Comparison of ENCODE assay signal across 8 mouse cellular contexts in the genomic region with DNA sequence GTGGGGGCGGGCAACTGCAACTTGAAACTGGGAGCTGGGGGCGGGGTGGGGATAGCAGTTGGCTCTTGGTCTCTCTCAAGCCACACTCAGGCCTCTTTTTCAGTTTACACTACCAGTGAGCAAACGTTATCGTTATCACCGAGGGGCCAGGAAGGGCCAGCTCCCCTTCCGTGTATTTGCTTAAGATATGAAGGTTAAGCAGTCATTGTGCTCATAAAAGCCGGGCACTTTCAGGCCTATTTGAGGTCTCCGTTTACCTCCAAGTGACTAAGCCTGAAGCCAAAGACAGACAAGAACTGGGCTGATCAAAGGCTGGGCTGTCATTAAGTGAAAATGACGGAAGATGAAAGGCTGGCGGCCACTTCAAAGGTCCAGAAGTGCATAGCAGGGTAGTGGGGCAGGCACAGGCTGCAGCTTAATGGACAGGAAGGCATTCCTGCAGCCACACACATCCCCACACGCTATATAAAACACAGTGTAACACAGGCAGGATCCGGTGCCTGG.
DNase-seq lines count a peak whose midpoint lies in the region; ATAC-seq and TF ChIP-seq lines count a peak whose summit lies in the region.

No protein-coding gene starts in this region.

- H3K4me1 ChIP-seq in kidney, postnatal 0 days (replicated peaks; ENCODE audit: insufficient read depth, low read length), result peaks cover 46% of the 10 kb centered on the region
- H3K4me1 ChIP-seq in kidney, adult 2 months (ENCODE audit: control insufficient read depth, insufficient read depth, low read length), result peaks cover 37% of the 10 kb centered on the region
- peaks cover 71% of the 10 kb centered on the region for H3K4me1 ChIP-seq in erythroblast, embryonic 14.5 days (ENCODE audit: control insufficient read depth)

- no peak for TF ChIP-seq POLR2A in kidney, adult 2 months (IDR thresholded peaks at IDR 0.05; ENCODE audit: low read depth, low read length)

- H3K27me3 ChIP-seq in kidney, postnatal 0 days (ENCODE audit: insufficient read depth, low read length), result no peaks in the 10 kb centered on the region
- H3K27me3 ChIP-seq in kidney, adult 2 months (replicated peaks; ENCODE audit: control insufficient read depth, insufficient read depth, low read length), result no peaks in the 10 kb centered on the region
- no peaks in the 10 kb centered on the region for H3K27me3 ChIP-seq in erythroblast, embryonic 14.5 days (ENCODE audit: control insufficient read depth)

- H3K4me3 ChIP-seq in kidney, postnatal 0 days (replicated peaks; ENCODE audit: low read depth, low read length), result no peak overlapping the region
- no peak overlapping the region for H3K4me3 ChIP-seq in kidney, adult 2 months (ENCODE audit: insufficient read depth, low read depth, low read length)
- peak overlapping the region; percentile 51 for H3K4me3 ChIP-seq in erythroblast, embryonic 14.5 days (replicated peaks)

- H3K9ac ChIP-seq in kidney, postnatal 0 days (ENCODE audit: low read depth, low read length), result 0 out of 2 replicates have a peak overlapping the region, but pooled peaks have one; percentile 18

- DNase-seq in kidney, postnatal 0 days (ENCODE audit: low spot score), result peak; percentile 48
- DNase-seq in kidney, adult 2 months, result no peak
- DNase-seq in kidney, postnatal 10 days, result peak; percentile 58
- no peak for DNase-seq in thymus, postnatal 0 days (ENCODE audit: low spot score)
- DNase-seq in cerebellum, adult 11-12 months, result no peak

- H3K4me2 ChIP-seq in kidney, postnatal 0 days (ENCODE audit: low read length), result peak overlapping the region; percentile 34

- no peaks in the 10 kb centered on the region for H3K36me3 ChIP-seq in kidney, postnatal 0 days (ENCODE audit: insufficient read depth, low read length)
- no peaks in the 10 kb centered on the region for H3K36me3 ChIP-seq in kidney, adult 2 months (ENCODE audit: control insufficient read depth, insufficient read depth, low read length)
- peaks cover 8% of the 10 kb centered on the region for H3K36me3 ChIP-seq in erythroblast, embryonic 14.5 days (ENCODE audit: control insufficient read depth)

- peak; percentile 47; the same call in 1 of the 2 replicates for ATAC-seq in kidney, postnatal 0 days (replicated peaks; ENCODE audit: low FRiP score, low read depth)
- peak; percentile 67 for ATAC-seq in megakaryocyte-erythroid progenitor cell, adult 5-6 weeks (replicated peaks; ENCODE audit: low FRiP score, low TSS enrichment, poor library complexity, severe bottlenecking)
- ATAC-seq in inflammation-experienced regulatory T-cells, adult 6 months, result no peak

- no peak for TF ChIP-seq CTCF in kidney, postnatal 0 days (IDR thresholded peaks at IDR 0.05; ENCODE audit: low read depth)
- TF ChIP-seq CTCF in kidney, adult 2 months (conservative IDR thresholded peaks at IDR 0.05; ENCODE audit: insufficient read depth, insufficient read length, low read depth, low read length), result no peak

- H3K27ac ChIP-seq in kidney, postnatal 0 days, result peak overlapping the region; percentile 51
- no peak overlapping the region for H3K27ac ChIP-seq in kidney, adult 2 months (ENCODE audit: insufficient read depth, low read depth, low read length)

- 4% methylated on average over 12 of the region's 12 CpGs for WGBS in kidney, postnatal 0 days
- 23% methylated on average over 12 of the region's 12 CpGs for WGBS in kidney, adult 2 months

- no peaks in the 10 kb centered on the region for H3K9me3 ChIP-seq in kidney, postnatal 0 days (replicated peaks; ENCODE audit: low read length)
- no peaks in the 10 kb centered on the region for H3K9me3 ChIP-seq in erythroblast, embryonic 14.5 days (ENCODE audit: control insufficient read depth, low read length)

Comparison
In these comparisons a context has a peak if more than half of its experiments do, and no peak if none do; other contexts are left out.
1. DNase-seq: peak in kidney, postnatal 0 days (single experiment) and kidney, postnatal 10 days (single experiment); none in kidney, adult 2 months (single experiment), thymus, postnatal 0 days (single experiment) and cerebellum, adult 11-12 months (single experiment).